Mouse (Mus musculus) embryonic facial prominence, embryonic 14.5 days (tissue): ENCODE measurements around the gene Lrpprc. TPM values are rescaled to one million over a fixed set of nuclear protein-coding genes. Genes with fewer than 3 reads are reported as not detected.

ENCODE experiments used
- ATAC-seq: fragments of 200-750 bp; cut with Nextera tagmentation; 2 replicates; pipeline ENCODE4 v1.8.0; 2017; ENCODE audit warnings: low read depth, moderate number of reproducible peaks, moderate TSS enrichment
- DNase-seq: peaks from one replicate; pipeline ENCODE4 v3.0.0-alpha.2; 2015; ENCODE audit warnings: low spot score
- H3K27ac ChIP-seq: fragments of 300-500 bp; sonication (generic); replicated peaks from 2 replicates; pipeline ENCODE4 v1.5.1; 2014; ENCODE audit warnings: low read depth, mild to moderate bottlenecking, low read length, moderate library complexity
- H3K27me3 ChIP-seq: fragments of 300-500 bp; sonication (generic); replicated peaks from 2 replicates; pipeline ENCODE4 v1.6.1; 2014; ENCODE audit warnings: low read length; ENCODE audit not compliant: control insufficient read depth, insufficient read depth
- H3K36me3 ChIP-seq: fragments of 300-500 bp; sonication (generic); 2 replicates; pipeline ENCODE4 v1.6.1; 2014; ENCODE audit warnings: low read length, mixed read lengths; ENCODE audit not compliant: control insufficient read depth, insufficient read depth
- H3K4me1 ChIP-seq: fragments of 300-500 bp; sonication (generic); 2 replicates; pipeline ENCODE4 v1.6.1; 2014; ENCODE audit warnings: antibody characterized with exemption, low read length; ENCODE audit not compliant: control insufficient read depth, insufficient read depth
- H3K4me2 ChIP-seq: fragments of 300-500 bp; sonication (generic); 2 replicates; pipeline ENCODE4 v1.6.1; 2014; ENCODE audit warnings: low read depth, mild to moderate bottlenecking, low read length, moderate library complexity, mixed read lengths
- H3K4me3 ChIP-seq: fragments of 300-500 bp; sonication (generic); 2 replicates; pipeline ENCODE4 v1.5.1; 2014; ENCODE audit warnings: low read depth, mild to moderate bottlenecking, low read length
- H3K9ac ChIP-seq: fragments of 300-500 bp; sonication (generic); 2 replicates; pipeline ENCODE4 v1.6.1; 2014; ENCODE audit warnings: low read depth, mild to moderate bottlenecking, low read length, moderate library complexity, mixed read lengths
- H3K9me3 ChIP-seq: fragments of 300-500 bp; sonication (generic); 2 replicates; pipeline ENCODE4 v1.6.1; 2016; ENCODE audit warnings: low read length; ENCODE audit not compliant: control insufficient read depth
- WGBS: fragments of 180-500 bp; shearing (Covaris S2); extraction: QIAGEN DNeasy Blood & Tissue Kit; methylation state at CpG from one replicate; pipeline ENCODE4 v1.1.7; 2014; 5-methylcytosine and 5-hydroxymethylcytosine counted together
- polyA plus RNA-seq: library from polyadenylated mRNA; unstranded; fragments of >200 nt; fragmentation: Nextera tagmentation; extraction: Ambion mirVana; gene quantifications from 2 replicates; pipeline ENCODE4 v1.2.1, GENCODE M21; 2014

The Lrpprc gene
- polyA plus RNA-seq, 1 experiment from 2014 or later, result 37.8 TPM

DNA sequence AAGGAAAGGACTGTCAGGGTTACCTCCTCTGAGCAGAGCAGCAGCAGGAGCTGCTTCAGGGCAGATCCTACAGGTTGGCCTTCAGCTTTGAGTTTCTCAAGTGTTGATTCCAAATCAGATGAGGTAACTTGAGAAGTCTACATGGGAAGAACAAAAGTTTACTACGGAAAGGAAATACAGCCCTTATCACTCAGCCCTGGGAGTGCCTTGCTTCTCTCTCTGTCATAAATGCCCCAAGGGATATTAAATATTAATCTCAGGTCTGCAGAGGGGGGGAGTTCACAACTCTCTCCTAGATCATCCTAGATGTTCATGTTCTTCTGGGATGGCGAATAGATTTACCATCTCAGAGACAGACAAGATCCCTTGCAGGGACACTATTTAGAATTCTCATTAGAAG is 38.3 kb downstream of the Lrpprc start:
- DNase-seq, result no peak
- Histone ChIP-seq H3K27me3 (no peaks in the 10 kb centered on the region), H3K27ac (no peak overlapping the region), H3K4me2 (no peak overlapping the region), H3K9me3 (no peaks in the 10 kb centered on the region), H3K36me3 (peaks cover 41% of the 10 kb centered on the region), H3K4me3 (no peak overlapping the region), H3K9ac (no peak overlapping the region), H3K4me1 (no peaks in the 10 kb centered on the region)
- ATAC-seq, result no peak
- 67% methylated on average over 2 of the region's 2 CpGs for WGBS

DNA sequence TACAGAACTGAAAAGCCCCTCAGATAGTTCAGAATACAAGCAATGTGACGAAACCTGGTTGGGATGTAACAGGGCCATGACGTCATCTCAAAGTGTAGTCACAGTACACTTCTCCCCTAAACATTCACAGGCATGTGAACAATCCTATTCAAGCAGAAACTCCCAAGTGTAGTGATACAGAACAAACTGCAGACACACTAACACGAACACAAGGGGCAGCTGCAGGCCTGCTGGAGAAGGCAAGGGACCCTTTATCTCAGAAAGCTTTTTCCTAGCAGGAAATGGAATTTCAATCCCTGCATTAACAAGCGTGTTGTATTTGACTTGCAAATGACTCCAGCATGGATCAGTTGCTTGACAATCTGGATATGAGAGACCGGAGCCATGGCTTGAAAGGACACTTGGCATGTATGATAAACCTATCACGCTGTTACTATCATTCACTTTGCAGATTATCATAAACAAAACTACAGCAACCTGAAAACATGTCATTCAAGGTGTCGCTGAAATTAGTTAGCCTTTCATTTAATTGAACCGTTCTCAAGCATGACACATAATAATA is 38.9 kb downstream of the Lrpprc start:
- H3K27ac ChIP-seq, result no peak overlapping the region
- no peak overlapping the region for H3K4me2 ChIP-seq
- ATAC-seq (no peak), DNase-seq (no peak)
- H3K27me3 ChIP-seq, result no peaks in the 10 kb centered on the region
- 77% methylated on average over 8 of the region's 8 CpGs for WGBS
- H3K9ac ChIP-seq, result no peak overlapping the region
- H3K4me3 ChIP-seq, result no peak overlapping the region
- H3K36me3 ChIP-seq, result peaks cover 41% of the 10 kb centered on the region
- no peaks in the 10 kb centered on the region for H3K4me1 ChIP-seq
- H3K9me3 ChIP-seq, result no peaks in the 10 kb centered on the region

DNA sequence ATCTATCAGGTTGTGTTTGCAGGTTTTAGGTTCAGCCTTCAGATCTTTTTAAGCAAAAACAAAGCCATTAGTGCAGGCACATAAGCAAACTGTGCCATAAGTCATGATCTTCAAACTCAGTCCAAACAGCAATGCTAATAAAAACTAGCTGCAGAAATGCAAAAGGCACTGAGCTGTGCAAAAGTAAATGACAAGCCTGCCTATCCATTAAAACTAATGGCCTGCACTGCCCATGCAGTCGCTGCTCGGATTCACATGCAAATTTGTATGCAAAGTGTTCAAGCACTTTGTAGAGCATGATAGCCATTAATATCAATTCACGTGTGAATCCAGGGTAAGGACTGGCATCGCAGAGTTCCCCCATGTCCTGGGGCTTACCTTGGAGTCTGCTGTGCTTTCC is 40.5 kb downstream of the Lrpprc start:
- H3K4me1 ChIP-seq, result no peaks in the 10 kb centered on the region
- ATAC-seq (no peak), DNase-seq (no peak)
- no peak overlapping the region for H3K9ac ChIP-seq
- H3K4me3 ChIP-seq, result no peak overlapping the region
- no peak overlapping the region for H3K4me2 ChIP-seq
- H3K36me3 ChIP-seq, result peaks cover 41% of the 10 kb centered on the region
- 77% methylated on average over 4 of the region's 4 CpGs for WGBS
- H3K27me3 ChIP-seq, result no peaks in the 10 kb centered on the region
- H3K27ac ChIP-seq, result no peak overlapping the region
- H3K9me3 ChIP-seq, result no peaks in the 10 kb centered on the region

DNA sequence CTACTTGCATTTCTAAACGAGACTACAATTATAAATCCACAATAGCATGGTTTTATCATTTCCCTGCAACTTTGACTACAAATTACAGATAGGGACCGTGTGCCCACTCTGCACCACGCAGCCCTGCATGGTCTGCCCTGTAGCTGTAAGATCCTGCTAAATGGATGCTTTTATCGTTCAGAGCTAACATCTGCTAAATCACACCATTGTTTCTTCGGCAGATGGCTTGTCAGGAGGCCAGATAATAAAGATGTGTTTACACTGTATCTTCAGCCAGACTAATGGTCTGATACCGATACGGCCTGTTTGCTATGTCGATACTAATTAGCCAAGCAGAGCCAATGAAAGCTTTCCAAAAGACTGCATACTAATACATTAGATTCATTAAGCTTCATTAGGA is 41.3 kb downstream of the Lrpprc start:
- no peaks in the 10 kb centered on the region for H3K9me3 ChIP-seq
- 76% methylated on average over 8 of the region's 8 CpGs for WGBS
- H3K36me3 ChIP-seq, result peaks cover 41% of the 10 kb centered on the region
- no peaks in the 10 kb centered on the region for H3K27me3 ChIP-seq
- DNase-seq (peak; percentile 21), ATAC-seq (no peak)
- H3K27ac ChIP-seq, result no peak overlapping the region
- no peaks in the 10 kb centered on the region for H3K4me1 ChIP-seq
- H3K9ac ChIP-seq, result no peak overlapping the region
- no peak overlapping the region for H3K4me3 ChIP-seq
- no peak overlapping the region for H3K4me2 ChIP-seq

DNA sequence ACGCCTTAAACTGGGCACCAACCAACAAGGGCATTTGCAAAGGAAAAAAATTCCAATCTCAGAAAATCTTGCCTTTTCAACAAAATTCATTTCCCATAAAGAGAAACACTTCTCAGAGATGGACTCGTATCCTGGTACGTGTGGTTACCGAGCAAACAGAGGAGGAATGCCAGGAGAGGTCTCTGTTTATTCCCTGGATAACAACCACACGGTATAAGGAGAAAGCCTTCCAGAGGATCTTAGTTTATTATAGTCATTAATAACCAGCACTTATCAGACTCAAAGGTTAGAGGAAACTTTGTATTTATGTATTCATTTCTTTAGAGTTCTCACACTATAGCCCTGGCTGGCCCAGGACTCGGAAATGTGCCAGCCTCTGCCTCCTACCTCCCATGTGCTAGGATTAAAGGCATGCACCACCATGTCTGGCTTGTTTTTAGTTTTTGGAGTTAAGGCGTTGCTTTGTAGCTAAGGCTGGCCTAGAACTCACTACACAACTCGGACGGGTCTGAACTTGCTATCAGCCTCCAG is 42.4 kb downstream of the Lrpprc start:
- WGBS, result 90% methylated on average over 9 of the region's 9 CpGs
- Histone ChIP-seq H3K4me1 (peaks cover 2% of the 10 kb centered on the region), H3K9ac (no peak overlapping the region), H3K27ac (no peak overlapping the region), H3K9me3 (no peaks in the 10 kb centered on the region), H3K4me2 (no peak overlapping the region), H3K36me3 (peaks cover 37% of the 10 kb centered on the region), H3K27me3 (no peaks in the 10 kb centered on the region), H3K4me3 (no peak overlapping the region)
- peak; percentile 17; the same call in 1 of the 2 replicates for ATAC-seq
- DNase-seq, result peak; percentile 7

DNA sequence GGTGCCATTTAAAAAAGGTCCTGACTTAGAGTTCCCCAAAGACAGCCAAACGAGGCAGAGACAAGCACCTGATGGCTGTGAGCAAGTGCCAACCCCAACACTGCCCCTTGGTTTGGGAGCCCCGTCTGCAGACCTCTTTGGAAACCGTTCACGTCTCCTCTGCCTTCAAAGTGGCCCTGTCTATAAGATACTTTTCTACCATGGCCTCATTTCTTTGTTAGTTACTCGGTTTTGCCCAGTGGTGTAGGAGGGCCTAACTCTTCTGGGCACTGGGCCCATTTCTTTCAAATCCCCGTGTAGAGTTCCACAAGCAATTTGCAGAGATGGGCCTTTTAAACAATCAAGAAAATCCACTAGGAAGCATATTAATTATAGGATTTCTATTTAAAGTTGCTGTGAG is 43.4 kb downstream of the Lrpprc start:
- WGBS, result 75% methylated on average over 6 of the region's 6 CpGs
- no peaks in the 10 kb centered on the region for H3K9me3 ChIP-seq
- H3K27me3 ChIP-seq, result no peaks in the 10 kb centered on the region
- peak; percentile 81 for ATAC-seq
- no peak overlapping the region for H3K4me2 ChIP-seq
- peaks cover 4% of the 10 kb centered on the region for H3K4me1 ChIP-seq
- H3K4me3 ChIP-seq, result no peak overlapping the region
- peaks cover 31% of the 10 kb centered on the region for H3K36me3 ChIP-seq
- 0 out of 2 replicates have a peak overlapping the region, but pooled peaks have one; percentile 10 for H3K27ac ChIP-seq
- peak; percentile 76 for DNase-seq
- H3K9ac ChIP-seq, result no peak overlapping the region

DNA sequence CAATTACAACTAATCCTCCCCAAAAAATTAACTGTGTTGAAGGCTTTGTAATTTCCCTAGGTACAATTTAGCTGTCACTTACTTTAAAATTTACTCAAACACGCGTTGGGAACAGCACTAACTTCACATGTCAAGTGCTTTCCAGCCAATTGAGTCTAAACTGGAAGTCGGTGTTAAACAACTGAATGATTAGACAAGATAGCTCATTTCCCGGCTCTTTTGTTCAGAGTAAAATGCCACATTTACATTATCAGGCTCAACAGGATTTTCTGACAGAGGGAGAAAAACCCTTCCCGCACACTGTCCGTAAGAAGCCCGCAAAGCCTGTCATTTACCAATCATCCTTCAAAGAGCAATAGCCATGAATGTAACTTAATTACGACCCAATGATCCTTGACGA is 45.6 kb downstream of the Lrpprc start:
- no peaks in the 10 kb centered on the region for H3K9me3 ChIP-seq
- WGBS, result 64% methylated on average over 9 of the region's 9 CpGs
- peaks cover 17% of the 10 kb centered on the region for H3K36me3 ChIP-seq
- no peak overlapping the region for H3K4me3 ChIP-seq
- DNase-seq (no peak), ATAC-seq (no peak)
- H3K4me1 ChIP-seq, result peaks cover 4% of the 10 kb centered on the region
- H3K9ac ChIP-seq, result no peak overlapping the region
- no peak overlapping the region for H3K4me2 ChIP-seq
- no peaks in the 10 kb centered on the region for H3K27me3 ChIP-seq
- no peak overlapping the region for H3K27ac ChIP-seq

DNA sequence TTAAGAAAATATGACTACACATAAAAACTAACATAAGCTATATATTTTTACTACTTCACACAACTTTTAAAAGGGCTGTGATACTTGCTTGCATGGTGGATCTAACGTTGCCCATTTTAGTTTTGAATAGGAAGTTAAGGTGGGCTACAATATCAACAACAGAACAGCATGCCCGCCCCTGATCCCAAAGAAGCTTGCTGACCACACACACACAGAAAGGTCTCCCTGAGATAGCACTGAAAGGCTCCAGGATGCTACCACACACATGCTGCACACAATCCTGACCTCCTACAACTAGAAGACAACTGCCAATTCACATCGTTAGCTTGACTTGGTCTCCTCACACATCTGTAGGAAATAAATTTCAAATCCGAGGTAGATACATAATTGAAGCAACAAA is 46.3 kb downstream of the Lrpprc start:
- H3K4me1 ChIP-seq, result peaks cover 4% of the 10 kb centered on the region
- H3K36me3 ChIP-seq, result peaks cover 11% of the 10 kb centered on the region
- H3K27ac ChIP-seq, result no peak overlapping the region
- no peaks in the 10 kb centered on the region for H3K27me3 ChIP-seq
- H3K9ac ChIP-seq, result no peak overlapping the region
- DNase-seq, result no peak
- no peak for ATAC-seq
- no peaks in the 10 kb centered on the region for H3K9me3 ChIP-seq
- 69% methylated on average over 4 of the region's 4 CpGs for WGBS
- no peak overlapping the region for H3K4me3 ChIP-seq
- no peak overlapping the region for H3K4me2 ChIP-seq
